Mouse (Mus musculus): ENCODE data around the gene Ttc24. TPM values are rescaled to one million over a fixed set of nuclear protein-coding genes. Genes with fewer than 3 reads are reported as not detected.

Ttc24 gene
- polyA plus RNA-seq, 1 experiment from 2014 or later: not detected

GRCm38 (mm10) chr3:88087688-88088087 lies 9.6 kb upstream of the Ttc24 start:
- H3K36me3 ChIP-seq (ENCODE audit: control insufficient read depth, insufficient read depth, low read length): peaks cover 23% of the 10 kb centered on the region
- no peak for ATAC-seq (replicated peaks; ENCODE audit: insufficient number of reproducible peaks, low FRiP score, low TSS enrichment)
- no peaks in the 10 kb centered on the region for H3K9me3 ChIP-seq (replicated peaks; ENCODE audit: control insufficient read depth, low read length)
- no peak overlapping the region for H3K4me3 ChIP-seq (ENCODE audit: low read depth, low read length)
- no peak overlapping the region for H3K27ac ChIP-seq (ENCODE audit: low read depth, low read length)
- 88% methylated on average over 1 of the region's 1 CpGs for WGBS (ENCODE audit: insufficient replicate concordance)
- H3K27me3 ChIP-seq (ENCODE audit: control insufficient read depth, insufficient read depth, low read length): no peaks in the 10 kb centered on the region
- H3K4me2 ChIP-seq: no peak overlapping the region
- no peak overlapping the region for H3K9ac ChIP-seq (ENCODE audit: low read depth, low read length)
- H3K4me1 ChIP-seq (ENCODE audit: control insufficient read depth, insufficient read depth, low read length): peaks cover 5% of the 10 kb centered on the region

- no peak overlapping the region for H3K27ac ChIP-seq (ENCODE audit: low read depth, low read length)
- 93% methylated on average over 4 of the region's 9 CpGs for WGBS (ENCODE audit: insufficient replicate concordance)
Measured at GRCm38 (mm10) chr3:88085459-88085858, 7.4 kb upstream of the Ttc24 start.

GRCm38 (mm10) chr3:88084001-88084400 lies 5.9 kb upstream of the Ttc24 start:
- WGBS (ENCODE audit: insufficient replicate concordance): 83% methylated on average over 2 of the region's 2 CpGs
- peaks cover 11% of the 10 kb centered on the region for H3K4me1 ChIP-seq (ENCODE audit: control insufficient read depth, insufficient read depth, low read length)

More at GRCm38 (mm10) chr3:88085459-88085858, 7.4 kb upstream of the Ttc24 start:
- Histone ChIP-seq H3K27me3 (ENCODE audit: control insufficient read depth, insufficient read depth, low read length) (no peaks in the 10 kb centered on the region), H3K4me1 (ENCODE audit: control insufficient read depth, insufficient read depth, low read length) (peaks cover 11% of the 10 kb centered on the region), H3K9me3 (replicated peaks; ENCODE audit: control insufficient read depth, low read length) (no peaks in the 10 kb centered on the region), H3K4me3 (ENCODE audit: low read depth, low read length) (no peak overlapping the region), H3K36me3 (ENCODE audit: control insufficient read depth, insufficient read depth, low read length) (peaks cover 12% of the 10 kb centered on the region), H3K4me2 (no peak overlapping the region), H3K9ac (ENCODE audit: low read depth, low read length) (no peak overlapping the region)
- no peak for ATAC-seq (replicated peaks; ENCODE audit: insufficient number of reproducible peaks, low FRiP score, low TSS enrichment)

GRCm38 (mm10) chr3:88082663-88083062 lies 4.6 kb upstream of the Ttc24 start:
- H3K27ac ChIP-seq (ENCODE audit: low read depth, low read length): peak overlapping the region; percentile 7; the same call in 1 of the 2 replicates
- peaks cover 11% of the 10 kb centered on the region for H3K4me1 ChIP-seq (ENCODE audit: control insufficient read depth, insufficient read depth, low read length)
- H3K36me3 ChIP-seq (ENCODE audit: control insufficient read depth, insufficient read depth, low read length): peaks cover 6% of the 10 kb centered on the region; the same call in 1 of the 2 replicates
- H3K9ac ChIP-seq (ENCODE audit: low read depth, low read length): peak overlapping the region; percentile 79
- H3K4me3 ChIP-seq (ENCODE audit: low read depth, low read length): peak overlapping the region; percentile 78
- no peak for ATAC-seq (replicated peaks; ENCODE audit: insufficient number of reproducible peaks, low FRiP score, low TSS enrichment)
- WGBS (ENCODE audit: insufficient replicate concordance): 11% methylated on average over 4 of the region's 4 CpGs
- H3K9me3 ChIP-seq (replicated peaks; ENCODE audit: control insufficient read depth, low read length): no peaks in the 10 kb centered on the region
- H3K27me3 ChIP-seq (ENCODE audit: control insufficient read depth, insufficient read depth, low read length): peaks cover 3% of the 10 kb centered on the region; the same call in 1 of the 2 replicates
- H3K4me2 ChIP-seq: peak overlapping the region; percentile 72

More at GRCm38 (mm10) chr3:88084001-88084400, 5.9 kb upstream of the Ttc24 start:
- Histone ChIP-seq H3K4me3 (ENCODE audit: low read depth, low read length) (no peak overlapping the region), H3K27ac (ENCODE audit: low read depth, low read length) (no peak overlapping the region), H3K9me3 (replicated peaks; ENCODE audit: control insufficient read depth, low read length) (no peaks in the 10 kb centered on the region), H3K9ac (ENCODE audit: low read depth, low read length) (no peak overlapping the region), H3K4me2 (no peak overlapping the region), H3K36me3 (ENCODE audit: control insufficient read depth, insufficient read depth, low read length) (peaks cover 6% of the 10 kb centered on the region; the same call in 1 of the 2 replicates), H3K27me3 (ENCODE audit: control insufficient read depth, insufficient read depth, low read length) (no peaks in the 10 kb centered on the region)
- ATAC-seq (replicated peaks; ENCODE audit: insufficient number of reproducible peaks, low FRiP score, low TSS enrichment): no peak

- no peak for ATAC-seq (replicated peaks; ENCODE audit: insufficient number of reproducible peaks, low FRiP score, low TSS enrichment)
- peaks cover 3% of the 10 kb centered on the region; the same call in 1 of the 2 replicates for H3K27me3 ChIP-seq (ENCODE audit: control insufficient read depth, insufficient read depth, low read length)
- H3K36me3 ChIP-seq (ENCODE audit: control insufficient read depth, insufficient read depth, low read length): peaks cover 6% of the 10 kb centered on the region; the same call in 1 of the 2 replicates
- H3K4me3 ChIP-seq (ENCODE audit: low read depth, low read length): peak overlapping the region; percentile 78
- no peaks in the 10 kb centered on the region for H3K9me3 ChIP-seq (replicated peaks; ENCODE audit: control insufficient read depth, low read length)
- H3K27ac ChIP-seq (ENCODE audit: low read depth, low read length): 0 out of 2 replicates have a peak overlapping the region, but pooled peaks have one; percentile 15
- peak overlapping the region; percentile 79 for H3K9ac ChIP-seq (ENCODE audit: low read depth, low read length)
- WGBS (ENCODE audit: insufficient replicate concordance): 3% methylated on average over 13 of the region's 13 CpGs
- peak overlapping the region; percentile 72 for H3K4me2 ChIP-seq
- H3K4me1 ChIP-seq (ENCODE audit: control insufficient read depth, insufficient read depth, low read length): peaks cover 11% of the 10 kb centered on the region
Measured at GRCm38 (mm10) chr3:88082224-88082618, 4.1 kb upstream of the Ttc24 start.

GRCm38 (mm10) chr3:88081345-88082223 lies 3.5 kb upstream of the Ttc24 start, which contains the start of gene Iqgap3:
Gene Iqgap3, plus strand, starts transcription at chr3:88081971.
- Histone ChIP-seq H3K4me3 (ENCODE audit: low read depth, low read length) (peak within 1 kb of the TSS; percentile 78), H3K27ac (ENCODE audit: low read depth, low read length) (peak within 1 kb of the TSS; percentile 15; the same call in 1 of the 2 replicates), H3K36me3 (ENCODE audit: control insufficient read depth, insufficient read depth, low read length) (peaks cover 6% of the 10 kb centered on the region; the same call in 1 of the 2 replicates), H3K9me3 (replicated peaks; ENCODE audit: control insufficient read depth, low read length) (no peaks in the 10 kb centered on the region), H3K4me2 (peak within 1 kb of the TSS; percentile 72), H3K9ac (ENCODE audit: low read depth, low read length) (peak within 1 kb of the TSS; percentile 79), H3K27me3 (ENCODE audit: control insufficient read depth, insufficient read depth, low read length) (peaks cover 3% of the 10 kb centered on the region; the same call in 1 of the 2 replicates), H3K4me1 (ENCODE audit: control insufficient read depth, insufficient read depth, low read length) (peaks cover 11% of the 10 kb centered on the region)
- 17% methylated on average over 33 of the region's 33 CpGs for WGBS (ENCODE audit: insufficient replicate concordance)
- 0 out of 2 replicates have a peak, but pooled peaks have one; percentile 71 for ATAC-seq (replicated peaks; ENCODE audit: insufficient number of reproducible peaks, low FRiP score, low TSS enrichment)

GRCm38 (mm10) chr3:88077441-88077840 lies 663 bp downstream of the Ttc24 start:
- Histone ChIP-seq H3K4me1 (ENCODE audit: control insufficient read depth, insufficient read depth, low read length) (peaks cover 4% of the 10 kb centered on the region; the same call in 1 of the 2 replicates), H3K4me3 (ENCODE audit: low read depth, low read length) (no peak overlapping the region), H3K27me3 (ENCODE audit: control insufficient read depth, insufficient read depth, low read length) (peaks cover 8% of the 10 kb centered on the region), H3K9me3 (replicated peaks; ENCODE audit: control insufficient read depth, low read length) (no peaks in the 10 kb centered on the region), H3K27ac (ENCODE audit: low read depth, low read length) (no peak overlapping the region), H3K36me3 (ENCODE audit: control insufficient read depth, insufficient read depth, low read length) (no peaks in the 10 kb centered on the region), H3K9ac (ENCODE audit: low read depth, low read length) (no peak overlapping the region), H3K4me2 (no peak overlapping the region)
- WGBS (ENCODE audit: insufficient replicate concordance): 36% methylated on average over 8 of the region's 8 CpGs
- no peak for ATAC-seq (replicated peaks; ENCODE audit: insufficient number of reproducible peaks, low FRiP score, low TSS enrichment)

- Histone ChIP-seq H3K4me2 (no peak overlapping the region), H3K36me3 (ENCODE audit: control insufficient read depth, insufficient read depth, low read length) (no peaks in the 10 kb centered on the region), H3K9me3 (replicated peaks; ENCODE audit: control insufficient read depth, low read length) (no peaks in the 10 kb centered on the region), H3K9ac (ENCODE audit: low read depth, low read length) (no peak overlapping the region), H3K4me1 (ENCODE audit: control insufficient read depth, insufficient read depth, low read length) (no peaks in the 10 kb centered on the region), H3K27ac (ENCODE audit: low read depth, low read length) (no peak overlapping the region), H3K4me3 (ENCODE audit: low read depth, low read length) (no peak overlapping the region), H3K27me3 (ENCODE audit: control insufficient read depth, insufficient read depth, low read length) (peaks cover 18% of the 10 kb centered on the region)
- 77% methylated on average over 8 of the region's 8 CpGs for WGBS (ENCODE audit: insufficient replicate concordance)
- no peak for ATAC-seq (replicated peaks; ENCODE audit: insufficient number of reproducible peaks, low FRiP score, low TSS enrichment)
Measured at GRCm38 (mm10) chr3:88074766-88075165, 3.3 kb downstream of the Ttc24 start.
